Mouse (Mus musculus) heart, postnatal 10 days (tissue): ENCODE measurements around the gene Map9. TPM values are rescaled to one million over a fixed set of nuclear protein-coding genes. Genes with fewer than 3 reads are reported as not detected.
A peak's percentile ranks its signal among the peaks of the same experiment; 100 is the strongest.
"Not testable (repeated sequence)": the region's sequence is repeated elsewhere in the genome, so short reads cannot be mapped to it uniquely, and the experiment has no call there.

Experiments used
- DNase-seq, 2 experiments: peaks; one replicate each; pipeline ENCODE4 v3.0.0; 2021
- intact Hi-C: fragments of 180-260 bp; cut with DNase I; formaldehyde crosslinking; loops from one replicate; pipeline ENCODE4 v1.15.1; 2025
- total RNA-seq, 2 experiments: library from RNA; stranded (reverse); gene quantifications; 2 replicates each; pipeline ENCODE4 v1.2.3; 2021

The Map9 gene
- total RNA-seq, 2 experiments from 2014 or later, result 2.4 to 2.5 TPM

DNA sequence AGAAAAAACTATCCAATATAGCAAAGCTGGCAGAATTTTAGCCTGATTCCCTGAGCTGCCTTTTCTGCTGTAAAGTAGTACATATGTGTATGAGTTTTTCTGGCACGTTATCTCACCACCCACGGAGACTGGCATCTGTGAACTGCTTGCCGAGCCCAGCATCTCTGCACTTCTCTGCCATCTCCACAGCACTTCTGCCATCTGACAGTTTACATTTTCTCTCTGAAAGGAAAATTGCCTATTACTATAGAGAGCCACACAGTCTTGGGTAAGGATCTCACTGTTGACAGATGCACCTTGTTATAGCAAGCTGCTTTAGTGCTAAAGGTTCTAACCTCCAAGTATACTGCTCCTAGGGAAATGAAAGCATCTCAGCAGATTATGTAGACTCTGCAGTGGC lies 48.5 kb downstream of the Map9 start:
- intact Hi-C loops, result no loop called here
- no peak for DNase-seq

GRCm38 (mm10) chr3:82407432-82407831 lies 49.6 kb downstream of the Map9 start:
- DNase-seq, result no peak
- intact Hi-C loops, result no loop called here

DNA sequence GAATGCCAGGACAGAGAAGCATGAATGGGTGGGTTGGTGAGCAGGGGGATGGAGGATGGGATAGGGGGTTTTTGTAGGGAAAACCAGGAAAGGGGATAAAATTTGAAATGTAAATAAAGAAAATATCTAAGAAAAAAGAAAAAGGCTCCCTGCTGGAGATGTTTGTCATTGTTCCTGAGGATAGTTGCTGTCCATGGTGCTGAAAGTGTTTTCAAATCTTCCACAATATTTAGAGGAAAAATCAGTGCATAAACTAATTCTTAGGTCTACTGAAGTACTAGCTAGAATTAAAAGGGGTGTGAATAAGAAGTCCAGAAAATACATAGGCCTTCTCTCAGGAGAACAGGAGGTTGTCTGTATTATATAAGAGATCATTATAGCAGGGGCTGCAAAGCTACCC lies 54.6 kb downstream of the Map9 start:
- peak in 1 of 2 experiments; percentile 33 for DNase-seq
- intact Hi-C loops, result no loop called here

DNA sequence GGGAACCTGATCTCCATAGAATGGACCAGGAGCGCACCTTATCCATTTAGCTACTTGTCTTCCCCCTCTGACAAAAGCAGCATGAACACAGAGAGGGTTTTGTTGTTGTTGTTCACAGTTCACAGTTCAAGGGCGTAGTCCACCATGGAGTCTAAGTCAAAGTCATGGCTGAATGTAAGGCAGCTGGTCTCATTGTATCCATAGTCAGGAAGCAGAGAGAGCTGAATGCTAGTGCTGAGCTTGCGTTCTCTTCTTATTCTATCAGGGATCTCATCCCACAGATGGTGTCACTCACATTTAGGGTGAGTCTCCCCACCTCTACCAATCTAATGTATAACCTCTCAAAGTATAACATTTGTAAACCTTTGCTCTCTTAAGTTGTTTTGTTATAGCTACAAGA lies 60.1 kb downstream of the Map9 start:
- DNase-seq, result no peak
- intact Hi-C loops, result no loop called here

GRCm38 (mm10) chr3:82435351-82435750 lies 77.5 kb downstream of the Map9 start:
- intact Hi-C loops, result no loop called here
- DNase-seq, result no peak

DNA sequence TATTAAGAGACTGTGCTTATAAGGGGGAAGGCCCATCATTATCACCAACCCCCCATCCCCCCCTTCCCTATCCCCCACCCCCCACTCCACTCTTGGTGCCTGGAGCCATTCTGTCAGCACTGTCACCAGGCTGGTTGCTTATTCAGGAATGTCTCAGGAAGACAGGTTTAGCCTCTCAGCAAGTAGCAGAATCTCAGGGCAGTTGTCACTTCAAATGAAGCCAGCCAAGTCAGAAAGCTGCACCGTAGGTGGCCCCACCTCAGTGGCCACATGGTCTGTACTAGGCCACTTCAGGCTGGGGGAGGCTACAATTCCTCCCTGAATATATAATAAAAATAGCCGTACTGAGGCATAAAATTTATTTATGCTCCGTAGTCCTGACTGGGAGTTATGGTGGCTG lies 83.1 kb downstream of the Map9 start:
- no peak for DNase-seq
- intact Hi-C loops, result no loop called here

GRCm38 (mm10) chr3:82441601-82442000 lies 83.8 kb downstream of the Map9 start:
- intact Hi-C loops, DNase-seq: not testable (repeated sequence)

Other genes with a start within 250 kb of the Map9 start
- 10 to 100 TPM; 38.9 to 49.6 TPM for gene Gucy1a1, start 212.3 kb upstream of the Map9 start, total RNA-seq
- gene Npy2r, start 190.0 kb downstream of the Map9 start, total RNA-seq, result not detected